Mouse (Mus musculus) adrenal gland, adult 10 weeks (tissue): ENCODE measurements around the gene Mea1. TPM values are rescaled to one million over a fixed set of nuclear protein-coding genes. Genes with fewer than 3 reads are reported as not detected.

ENCODE experiments used
- polyA plus RNA-seq: library from polyadenylated mRNA; stranded (reverse); fragments of 350-450 nt; fragmentation: Illumina TruSeq; extraction: RNeasy Lipid Tissue Mini Kit (QIAGEN cat#74804); gene quantifications from one replicate; pipeline ENCODE4 v1.2.3, GENCODE M21; 2014; ENCODE audit warnings: low read depth, low replicate concordance

The Mea1 gene
- 5.2 TPM for polyA plus RNA-seq

GRCm38 (mm10) chr17:46678416-46678815, at the start of gene Mea1:
Gene Mea1, plus strand, starts transcription at chr17:46678793.

GRCm38 (mm10) chr17:46645561-46646321, 32.9 kb upstream of the Mea1 start, which contains the start of the genes Klc4 and Mrpl2:
Gene Klc4, minus strand, starts transcription at chr17:46646022.
Gene Mrpl2, plus strand, starts transcription at chr17:46646229.

GRCm38 (mm10) chr17:46650232-46651031, 28.2 kb upstream of the Mea1 start, which contains the start of gene Cul7:
Gene Cul7, plus strand, starts transcription at chr17:46650337.

GRCm38 (mm10) chr17:46673850-46674529, 4.6 kb upstream of the Mea1 start, which contains the start of gene Rrp36:
Gene Rrp36, minus strand, starts transcription at chr17:46674352.

GRCm38 (mm10) chr17:46680760-46681373, 2.3 kb downstream of the Mea1 start, which contains the start of gene Klhdc3:
Gene Klhdc3, minus strand, starts transcription at chr17:46680914.

GRCm38 (mm10) chr17:46704887-46705835, 26.6 kb downstream of the Mea1 start, which contains the start of gene Ppp2r5d:
Gene Ppp2r5d, minus strand, starts transcription at chr17:46705111.

GRCm38 (mm10) chr17:46710959-46711597, 32.5 kb downstream of the Mea1 start, which contains the start of gene Pex6:
Gene Pex6, plus strand, starts transcription at chr17:46711463.

GRCm38 (mm10) chr17:46728904-46729318, 50.3 kb downstream of the Mea1 start, which contains the start of gene Gnmt:
Gene Gnmt, minus strand, starts transcription at chr17:46729168.

Other genes with a start within 250 kb of the Mea1 start
- not detected for gene Crip3, start 249.9 kb upstream of the Mea1 start, polyA plus RNA-seq
- gene Slc22a7, start 240.3 kb upstream of the Mea1 start, polyA plus RNA-seq: not detected
- not detected for gene Ttbk1, start 191.1 kb upstream of the Mea1 start, polyA plus RNA-seq
- 1.6 TPM for gene Dnph1, start 182.1 kb upstream of the Mea1 start, polyA plus RNA-seq
- 1.3 TPM for gene Cul9, start 132.4 kb upstream of the Mea1 start, polyA plus RNA-seq
- not detected for gene Srf, start 122.6 kb upstream of the Mea1 start, polyA plus RNA-seq
- gene Ptk7, start 49.3 kb upstream of the Mea1 start, polyA plus RNA-seq: 0.41 TPM
- gene Klc4, start 32.8 kb upstream of the Mea1 start, polyA plus RNA-seq: not detected
- gene Mrpl2, start 32.6 kb upstream of the Mea1 start, polyA plus RNA-seq: 3.4 TPM
- gene Cul7, start 28.5 kb upstream of the Mea1 start, polyA plus RNA-seq: 0.41 TPM
- 4.2 TPM for gene Rrp36, start 4.4 kb upstream of the Mea1 start, polyA plus RNA-seq
- 3.8 TPM for gene Klhdc3, start 2.1 kb downstream of the Mea1 start, polyA plus RNA-seq
- 11.0 TPM for gene Ppp2r5d, start 26.3 kb downstream of the Mea1 start, polyA plus RNA-seq
- gene Pex6, start 32.7 kb downstream of the Mea1 start, polyA plus RNA-seq: 0.82 TPM
- not detected for gene Gnmt, start 50.4 kb downstream of the Mea1 start, polyA plus RNA-seq
- 1.2 TPM for gene Cnpy3, start 73.4 kb downstream of the Mea1 start, polyA plus RNA-seq
- not detected for gene Ptcra, start 84.9 kb downstream of the Mea1 start, polyA plus RNA-seq
- 28.8 TPM for gene 2310039H08Rik, start 93.8 kb downstream of the Mea1 start, polyA plus RNA-seq
- 34.1 TPM for gene Rpl7l1, start 103.9 kb downstream of the Mea1 start, polyA plus RNA-seq
- gene Bicral, start 179.7 kb downstream of the Mea1 start, polyA plus RNA-seq: 9.7 TPM
- gene Tbcc, start 211.9 kb downstream of the Mea1 start, polyA plus RNA-seq: 0.87 TPM
- not detected for gene Prph2, start 231.7 kb downstream of the Mea1 start, polyA plus RNA-seq